Mouse (Mus musculus): Measurements from ENCODE around the gene Xpot. TPM values are rescaled to one million over a fixed set of nuclear protein-coding genes. Genes with fewer than 3 reads are reported as not detected.

Xpot gene
- total RNA-seq, 2 experiments from 2014 or later = 21.6 to 27.8 TPM

DNA sequence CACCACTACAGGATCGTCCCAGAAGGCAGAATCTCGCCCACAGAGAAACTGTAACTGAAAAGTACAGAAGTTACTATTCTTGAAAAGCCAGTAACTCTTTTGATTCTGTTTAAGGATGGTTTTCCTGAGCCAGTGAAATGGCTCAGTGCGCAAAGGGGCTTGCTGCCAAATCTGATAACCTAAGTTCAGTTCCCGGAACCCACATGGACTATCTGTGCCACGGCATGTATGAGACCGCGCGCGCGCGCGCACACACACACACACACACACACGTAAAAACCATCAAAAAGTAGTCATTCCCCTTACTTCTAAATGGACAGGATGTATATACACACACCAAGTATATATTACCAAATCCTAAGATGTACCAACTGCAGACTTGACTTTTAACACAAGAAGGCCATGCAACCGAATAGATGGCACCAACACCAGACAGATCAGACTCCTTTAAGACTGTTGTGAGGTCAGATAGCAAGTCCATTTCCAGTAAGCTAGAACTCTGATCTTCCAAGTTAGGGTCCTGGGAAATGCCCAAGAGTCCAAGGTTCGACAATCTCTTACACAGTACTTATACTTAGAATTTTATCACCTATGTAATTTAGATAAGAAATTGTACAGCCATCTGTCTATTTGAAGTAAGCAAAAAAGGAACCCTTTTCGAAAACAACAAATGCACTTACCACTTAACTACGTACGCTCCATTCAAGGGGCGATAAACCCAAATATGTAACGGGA, 40.9 kb downstream of the Xpot start:
- intact Hi-C loops (cut with DNase I) = loop anchor here (5.0 kb wide), 1 partner anchor 42 kb away; the partner anchor contains the start of gene Xpot
- no peak for DNase-seq
- H3K4me3 ChIP-seq = peak overlapping the region; percentile 78
- peak overlapping the region; percentile 91 for H3K27ac ChIP-seq
- no peak for TF ChIP-seq CTCF (IDR thresholded peaks at IDR 0.05)

GRCm38 (mm10) chr10:121584033-121584432, 42.1 kb downstream of the Xpot start:
- no peak for TF ChIP-seq CTCF (IDR thresholded peaks at IDR 0.05)
- intact Hi-C loops (cut with DNase I) = no loop called here
- Histone ChIP-seq H3K27ac (no peak overlapping the region), H3K4me3 (no peak overlapping the region)
- no peak for DNase-seq

GRCm38 (mm10) chr10:121583016-121583415, 43.1 kb downstream of the Xpot start:
- DNase-seq = no peak
- H3K4me3 ChIP-seq = no peak overlapping the region
- TF ChIP-seq CTCF (IDR thresholded peaks at IDR 0.05) = no peak
- no peak overlapping the region for H3K27ac ChIP-seq
- intact Hi-C loops (cut with DNase I) = no loop called here

DNA sequence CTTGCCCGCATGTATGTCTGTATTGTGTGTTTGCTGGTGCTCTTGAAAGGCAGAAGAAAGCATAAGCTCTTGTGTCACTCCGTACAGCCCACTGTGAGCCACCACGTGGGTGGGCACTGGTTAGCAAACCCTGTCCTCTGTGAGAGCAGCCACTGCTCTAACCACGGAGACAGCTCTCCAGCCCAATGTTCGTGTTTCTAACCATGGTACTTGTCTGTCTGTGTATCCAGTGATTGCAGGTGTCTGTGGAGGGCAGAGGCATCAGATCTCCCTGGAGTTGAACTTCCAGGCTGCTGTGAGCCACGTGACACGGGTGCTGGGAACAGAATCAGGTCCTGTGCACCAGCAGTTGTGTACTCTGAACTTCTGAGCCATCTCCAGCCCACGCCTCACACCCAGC, 43.8 kb downstream of the Xpot start:
- no peak overlapping the region for H3K27ac ChIP-seq
- DNase-seq = no peak
- no peak overlapping the region for H3K4me3 ChIP-seq
- no peak for TF ChIP-seq CTCF (IDR thresholded peaks at IDR 0.05)
- intact Hi-C loops (cut with DNase I) = no loop called here

- Histone ChIP-seq H3K27ac (no peak overlapping the region), H3K4me3 (no peak overlapping the region)
- intact Hi-C loops (cut with DNase I) = no loop called here
- TF ChIP-seq CTCF (IDR thresholded peaks at IDR 0.05) = no peak
- DNase-seq = no peak
These were observed 44.7 kb downstream of the Xpot start for GRCm38 (mm10) chr10:121581405-121581804.

- intact Hi-C loops (cut with DNase I) = no loop called here
- no peak for DNase-seq
- no peak overlapping the region for H3K4me3 ChIP-seq
- TF ChIP-seq CTCF (IDR thresholded peaks at IDR 0.05) = no peak
- no peak overlapping the region for H3K27ac ChIP-seq
These were observed 45.8 kb downstream of the Xpot start for GRCm38 (mm10) chr10:121580381-121580780.

DNA sequence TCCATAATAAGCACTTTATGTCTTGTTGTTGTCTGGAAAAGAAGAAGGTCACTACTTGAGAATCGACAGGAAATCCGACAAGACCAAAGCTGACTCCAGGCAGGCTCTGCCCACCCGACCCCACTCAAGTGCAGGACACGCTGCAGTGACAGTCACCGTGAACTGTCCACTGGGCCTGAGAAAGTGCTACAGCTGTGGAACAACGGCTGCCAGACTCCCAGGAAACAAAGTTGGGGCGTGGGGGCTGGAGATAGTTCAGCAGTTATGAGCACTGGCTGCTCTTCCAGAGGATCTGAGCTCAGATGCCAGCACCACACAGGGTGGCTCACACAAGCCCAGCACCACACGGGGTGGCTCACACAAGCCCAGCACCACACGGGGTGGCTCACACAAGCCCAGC, 49.8 kb downstream of the Xpot start:
- no peak for TF ChIP-seq CTCF (IDR thresholded peaks at IDR 0.05)
- Histone ChIP-seq H3K4me3 (no peak overlapping the region), H3K27ac (no peak overlapping the region)
- DNase-seq = no peak
- intact Hi-C loops (cut with DNase I) = no loop called here

GRCm38 (mm10) chr10:121571511-121572147, 54.5 kb downstream of the Xpot start:
- no peak for TF ChIP-seq CTCF (IDR thresholded peaks at IDR 0.05)
- intact Hi-C loops (cut with DNase I) = no loop called here
- Histone ChIP-seq H3K4me3 (no peak overlapping the region), H3K27ac (no peak overlapping the region)
- no peak for DNase-seq

DNA sequence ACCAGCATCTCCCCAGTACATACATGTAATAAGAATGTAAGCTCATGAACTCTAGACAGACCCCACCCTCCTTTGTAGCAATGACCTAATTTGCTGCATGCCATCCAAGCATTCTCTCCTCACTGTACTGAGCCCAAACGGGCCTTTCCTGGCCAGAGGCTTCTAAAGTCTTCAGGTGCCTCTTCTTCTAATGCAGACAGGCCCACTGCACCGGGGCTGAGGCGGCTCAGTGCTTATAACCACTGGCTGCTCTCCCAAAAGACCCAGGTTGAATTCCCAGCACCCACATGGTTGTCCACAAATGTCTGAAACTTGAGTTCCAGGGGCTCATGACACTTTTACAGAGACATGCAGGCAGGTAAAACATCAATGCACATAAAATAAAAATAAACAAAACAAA, 55.1 kb downstream of the Xpot start:
- Histone ChIP-seq H3K4me3 (no peak overlapping the region), H3K27ac (no peak overlapping the region)
- intact Hi-C loops (cut with DNase I) = no loop called here
- no peak for DNase-seq
- TF ChIP-seq CTCF (IDR thresholded peaks at IDR 0.05) = no peak

- no peak for DNase-seq
- intact Hi-C loops (cut with DNase I) = no loop called here
- TF ChIP-seq CTCF (IDR thresholded peaks at IDR 0.05) = no peak
- Histone ChIP-seq H3K4me3 (no peak overlapping the region), H3K27ac (no peak overlapping the region)
These were observed 56.3 kb downstream of the Xpot start for GRCm38 (mm10) chr10:121569796-121570195.

DNA sequence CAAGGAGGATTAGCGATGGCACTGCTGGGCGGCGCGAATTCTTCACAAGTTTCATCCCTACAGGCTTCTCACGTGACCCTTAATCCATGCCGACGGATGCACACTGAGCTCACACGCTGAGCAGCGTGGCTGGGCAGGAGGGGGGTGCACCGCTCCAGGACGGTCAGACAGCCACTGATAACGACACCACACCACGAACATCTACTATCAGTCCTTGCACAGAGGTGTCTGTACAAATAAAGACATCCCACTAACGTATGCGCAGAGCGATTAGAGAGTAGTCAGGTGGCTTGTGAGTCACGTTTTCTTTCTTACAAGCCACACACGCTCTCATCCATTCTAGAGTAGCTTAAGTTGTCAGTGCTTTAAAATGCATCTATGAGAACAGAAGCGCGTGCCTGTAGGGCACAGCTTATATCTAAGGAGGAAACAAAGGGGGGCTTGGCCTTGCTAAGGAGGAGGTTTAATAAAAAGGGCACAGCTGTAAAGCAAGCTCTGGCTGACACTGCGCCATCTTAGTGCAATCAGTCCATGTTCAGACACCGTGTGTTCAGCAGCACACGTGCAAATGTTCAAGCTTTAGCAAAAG, 57.0 kb downstream of the Xpot start:
- intact Hi-C loops (cut with DNase I) = no loop called here
- H3K4me3 ChIP-seq = no peak overlapping the region
- H3K27ac ChIP-seq = no peak overlapping the region
- TF ChIP-seq CTCF (IDR thresholded peaks at IDR 0.05) = no peak
- DNase-seq = no peak

- no peak for TF ChIP-seq CTCF (IDR thresholded peaks at IDR 0.05)
- Histone ChIP-seq H3K27ac (no peak overlapping the region), H3K4me3 (no peak overlapping the region)
- intact Hi-C loops (cut with DNase I) = no loop called here
- no peak for DNase-seq
These were observed 57.6 kb downstream of the Xpot start for GRCm38 (mm10) chr10:121568534-121568933.

GRCm38 (mm10) chr10:121568026-121568425, 58.1 kb downstream of the Xpot start:
- Histone ChIP-seq H3K4me3 (no peak overlapping the region), H3K27ac (no peak overlapping the region)
- TF ChIP-seq CTCF (IDR thresholded peaks at IDR 0.05) = no peak
- intact Hi-C loops (cut with DNase I) = no loop called here
- DNase-seq = no peak

Data from gastrocnemius, adult 2 months (tissue).